Mouse (Mus musculus) c-Kit-positive CD71-positive TER-119-negative erythroid progenitor cells, embryonic 14.5 days (primary cell): ENCODE data around the gene Lce3f.
A peak's percentile ranks its signal among the peaks of the same experiment; 100 is the strongest.

Experiments used
- DNase-seq: peaks from one replicate; pipeline ENCODE4 v3.0.0-alpha.2; 2013; ENCODE audit warnings: low read depth

Lce3f gene

DNA sequence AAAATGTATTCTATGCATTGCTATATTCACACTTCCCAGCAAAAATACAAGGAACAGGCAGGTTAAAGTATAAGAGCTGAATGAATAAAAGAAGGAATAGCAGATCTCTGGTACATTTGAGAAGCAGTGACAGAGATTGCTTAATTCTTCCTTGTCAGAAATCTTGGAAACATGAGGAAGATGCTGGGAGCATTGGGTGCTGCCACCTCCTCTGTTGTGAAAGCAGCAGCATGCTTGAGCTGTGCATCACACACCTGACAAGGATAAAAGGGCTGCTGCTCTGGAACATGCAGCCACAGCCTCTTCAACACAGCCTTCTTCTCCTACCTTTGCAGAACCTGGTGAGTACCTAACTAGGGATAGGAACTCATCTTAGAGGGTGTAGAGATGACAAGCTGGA, at the start of gene Lce3f:
Lce3f (plus strand) TSS at position 301 of the 400 bp plus-strand sequence.
- no peak for DNase-seq

DNA sequence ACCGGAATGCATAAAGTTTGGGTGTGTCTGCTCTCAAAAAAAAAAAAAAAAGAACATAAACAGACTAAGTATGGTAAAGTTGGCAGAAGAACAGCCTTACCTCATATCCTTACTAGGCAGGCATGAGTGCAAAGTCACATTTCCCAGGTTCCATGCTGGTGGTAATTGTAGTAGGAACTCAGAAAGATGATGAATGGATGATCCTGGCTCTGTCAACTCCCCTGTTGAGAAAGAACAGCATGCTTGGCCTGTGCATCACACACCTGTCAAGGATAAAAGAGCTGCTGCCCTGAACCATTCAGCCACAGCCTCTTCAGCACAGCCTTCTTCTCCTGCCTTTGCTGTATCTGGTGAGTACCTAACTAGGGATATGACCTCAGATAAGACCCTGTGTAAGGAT, 47.8 kb upstream of the Lce3f start, which contains the start of gene Lce3c:
Lce3c (plus strand) TSS at position 301 of the 400 bp plus-strand sequence.
- no peak for DNase-seq

DNA sequence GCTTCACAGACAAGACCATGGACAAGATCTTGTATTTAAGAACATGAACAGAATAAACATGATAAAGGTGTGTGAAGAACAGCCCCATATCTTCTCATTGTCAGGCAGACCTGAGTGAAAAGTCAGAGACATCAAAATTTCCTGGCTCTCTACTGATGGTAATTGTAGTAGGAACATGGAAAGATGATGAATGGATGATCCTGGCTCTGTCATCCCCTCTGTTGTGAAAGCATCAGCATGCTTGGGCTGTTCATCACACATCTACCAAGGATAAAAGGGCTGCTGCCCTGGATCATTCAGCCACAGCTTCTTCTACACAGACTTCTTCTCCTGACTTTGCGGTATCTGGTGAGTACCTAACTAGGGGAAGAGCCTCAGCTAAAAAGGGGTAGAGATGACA, 34.9 kb upstream of the Lce3f start, which contains the start of gene Lce3d:
Lce3d (plus strand) TSS at position 301 of the 400 bp plus-strand sequence.
- no peak for DNase-seq

DNA sequence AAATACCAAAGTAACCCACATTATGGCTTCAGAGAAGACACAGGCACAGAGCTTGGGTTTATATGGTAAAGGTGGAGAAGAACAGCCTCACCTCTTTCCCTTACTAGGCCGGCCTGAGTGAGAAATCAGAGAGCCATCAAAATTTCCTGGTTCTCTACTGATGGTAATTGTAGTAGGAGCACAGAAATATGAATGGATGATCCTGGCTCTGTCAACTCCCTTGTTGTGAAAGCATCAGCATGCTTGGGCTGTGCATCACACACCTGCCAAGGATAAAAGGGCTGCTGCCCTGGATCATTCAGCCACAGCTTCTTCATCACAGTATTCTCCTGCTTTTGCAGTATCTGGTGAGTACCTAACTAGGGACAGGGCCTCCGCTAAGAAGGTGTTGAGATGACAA, 25.3 kb upstream of the Lce3f start, which contains the start of gene Lce3e:
Lce3e (plus strand) TSS at position 301 of the 400 bp plus-strand sequence.
- DNase-seq: no peak

DNA sequence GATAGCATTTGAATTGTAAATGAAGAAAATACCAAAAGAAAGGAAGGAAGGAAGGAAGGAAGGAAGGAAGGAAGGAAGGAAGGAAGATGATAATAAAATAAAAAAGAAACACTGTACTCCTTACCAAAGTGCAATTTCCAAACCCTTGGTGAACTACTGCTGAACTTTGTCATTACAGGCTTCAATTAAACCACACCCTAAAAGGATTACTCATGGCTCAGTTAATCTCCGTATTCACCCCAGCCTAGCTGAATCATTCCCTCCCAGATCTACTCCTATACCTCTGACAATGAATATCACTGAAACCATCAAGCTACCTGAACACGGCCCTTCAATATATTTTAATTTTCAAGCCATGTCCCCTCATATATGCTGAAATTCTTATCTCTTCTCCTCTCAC, 13.5 kb upstream of the Lce3f start:
- DNase-seq: no peak

DNA sequence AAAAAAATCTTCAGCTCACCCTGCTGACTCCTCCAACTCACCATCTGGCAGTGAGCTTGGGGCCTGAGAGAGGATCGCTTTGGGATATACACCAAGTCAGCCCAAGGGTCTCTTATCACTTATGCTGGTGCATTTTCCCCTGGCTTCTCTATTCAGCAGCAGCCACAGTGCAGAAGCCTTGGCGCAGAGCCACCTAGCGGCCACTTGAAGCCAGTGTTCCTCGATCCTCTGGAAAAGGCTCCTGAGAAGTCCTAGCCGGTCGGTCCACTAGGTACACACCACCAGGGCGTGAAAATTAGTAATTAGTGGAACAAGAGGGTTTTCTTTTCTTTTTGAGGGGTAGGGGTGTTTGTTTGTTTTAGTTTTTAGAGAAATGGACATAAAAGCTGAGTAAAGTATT, 6.7 kb downstream of the Lce3f start:
- DNase-seq: peak; percentile 11

DNA sequence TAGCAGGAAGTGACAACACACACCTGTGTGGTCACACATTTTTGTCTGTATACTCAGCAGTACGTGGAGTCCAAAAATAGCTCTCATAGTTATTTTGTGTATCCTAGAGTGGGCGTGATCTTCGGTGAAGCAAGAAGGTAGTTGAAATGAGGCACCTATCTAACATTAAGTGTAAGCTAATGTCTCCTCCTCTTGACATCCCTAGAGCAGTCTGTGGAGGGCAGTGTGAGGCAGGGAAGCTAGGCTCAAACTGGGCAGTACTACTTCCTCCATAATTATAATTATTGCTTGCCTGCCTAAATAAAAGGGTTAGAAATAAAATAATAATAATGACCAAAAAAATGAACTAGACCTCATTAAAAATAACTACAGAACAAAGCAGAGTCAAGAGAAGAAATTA, 8.6 kb downstream of the Lce3f start:
- DNase-seq: no peak

DNA sequence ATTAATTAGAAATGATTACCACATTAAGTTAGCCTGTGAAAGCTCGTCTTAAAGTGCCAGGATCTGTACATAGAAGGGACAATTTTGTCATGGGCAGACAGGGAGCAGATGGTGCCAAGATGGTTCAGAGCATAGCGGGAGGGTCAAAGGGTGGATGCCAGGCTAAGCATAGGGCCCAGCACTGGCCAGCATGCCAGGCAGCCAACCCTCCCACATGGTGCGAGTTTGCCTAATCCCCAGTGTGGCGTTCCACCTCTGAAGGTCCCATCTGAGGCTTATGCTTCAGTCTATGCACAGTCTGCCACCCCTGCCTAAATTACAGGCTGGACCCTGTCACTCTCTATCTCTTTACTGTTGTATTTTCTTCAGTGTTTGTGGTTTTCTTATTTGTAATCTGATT, 10.8 kb downstream of the Lce3f start:
- no peak for DNase-seq

DNA sequence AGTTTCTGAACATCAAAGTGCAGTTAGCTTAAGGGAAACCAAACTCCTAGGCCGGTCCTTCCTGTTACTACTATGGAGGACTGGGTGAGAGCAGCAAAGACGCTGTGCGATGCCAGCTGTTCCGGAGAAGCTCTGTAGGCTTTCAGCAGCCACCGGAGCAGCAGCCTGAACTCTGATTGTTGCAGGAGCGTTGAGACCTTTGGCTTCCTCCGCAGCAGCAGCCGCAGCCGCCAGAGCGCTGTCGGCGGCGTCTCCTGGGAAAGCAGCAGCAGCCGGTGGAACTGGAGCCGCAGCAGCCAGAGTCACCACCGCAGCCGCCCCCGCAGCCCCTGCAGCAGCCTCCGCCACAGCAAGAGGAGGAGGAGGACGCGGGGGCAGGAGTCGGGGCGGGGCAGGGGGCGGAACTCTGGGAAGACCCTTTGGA, 22.4 kb downstream of the Lce3f start:
- DNase-seq: no peak

DNA sequence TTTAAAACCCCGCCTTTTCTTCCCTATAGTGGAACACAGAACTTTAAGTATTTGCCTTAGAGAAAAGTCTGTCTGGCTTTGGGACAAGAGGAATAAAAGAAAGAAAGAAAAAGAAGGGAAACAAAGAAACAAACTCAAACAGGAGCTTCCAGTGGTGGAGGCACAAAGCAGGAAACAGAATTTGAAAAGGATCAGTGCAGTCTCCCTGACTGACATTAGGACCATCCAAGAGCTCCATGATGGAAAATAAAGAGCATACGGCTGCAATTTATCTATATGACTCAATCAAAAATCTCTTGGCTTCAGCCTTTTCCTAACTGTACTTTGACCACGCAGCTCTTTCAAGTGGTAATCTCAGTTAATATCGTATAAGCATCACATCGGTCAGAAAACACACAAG, 22.8 kb downstream of the Lce3f start:
- DNase-seq: no peak

DNA sequence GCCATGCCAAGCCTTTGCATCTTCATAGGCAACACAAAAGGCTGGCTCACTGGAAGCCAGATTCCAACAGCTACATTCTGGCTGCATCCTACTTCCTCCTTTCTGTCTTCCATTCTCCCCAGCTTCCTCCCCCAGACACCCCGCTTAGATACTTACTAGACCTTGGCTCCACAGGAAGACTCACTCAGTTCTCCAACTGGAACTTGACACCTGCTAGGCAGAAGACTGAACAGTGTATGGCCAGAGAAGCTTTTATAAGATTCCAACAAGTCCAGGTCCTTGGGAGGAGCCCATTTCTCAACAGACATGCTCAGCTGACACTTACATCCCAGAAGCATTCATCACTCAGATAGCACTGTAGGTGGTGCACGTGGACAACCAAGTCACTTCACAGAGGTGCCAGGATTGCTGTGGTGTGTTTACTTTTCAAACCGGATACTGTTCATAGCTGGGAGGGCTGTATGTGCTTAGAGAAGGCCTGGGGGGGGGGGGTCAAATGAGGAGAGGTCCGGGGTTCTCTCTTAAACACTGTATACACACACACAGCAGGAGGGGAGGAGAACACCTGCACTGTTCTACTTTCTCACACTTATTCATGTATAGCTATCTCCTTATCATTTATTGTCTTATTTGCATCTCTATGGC, 23.6 kb downstream of the Lce3f start, which contains the start of gene Crct1:
Crct1 (minus strand) TSS at position 228 of the 645 bp plus-strand sequence.
- DNase-seq: no peak

DNA sequence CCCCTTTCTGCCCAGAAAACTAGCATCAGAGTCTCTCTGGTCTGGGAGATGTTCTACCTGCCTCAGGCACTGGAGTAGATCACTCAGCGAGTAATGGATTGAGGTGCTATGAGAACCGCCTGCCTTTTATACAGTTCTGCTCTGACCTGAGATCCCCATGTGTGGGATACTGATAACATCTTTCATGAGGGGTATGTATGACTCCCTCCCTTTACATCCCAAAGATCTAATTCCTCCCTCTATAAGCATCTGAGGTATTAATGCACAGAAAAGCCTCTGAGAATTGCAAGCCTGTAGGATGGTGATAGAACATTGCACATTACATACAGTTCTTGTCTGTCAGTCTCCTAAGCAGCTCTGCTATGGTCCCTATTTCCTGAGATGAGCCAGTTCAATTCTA, 26.9 kb downstream of the Lce3f start, which contains the start of gene Lce1m:
Lce1m (minus strand) TSS at position 101 of the 400 bp plus-strand sequence.
- DNase-seq: no peak

DNA sequence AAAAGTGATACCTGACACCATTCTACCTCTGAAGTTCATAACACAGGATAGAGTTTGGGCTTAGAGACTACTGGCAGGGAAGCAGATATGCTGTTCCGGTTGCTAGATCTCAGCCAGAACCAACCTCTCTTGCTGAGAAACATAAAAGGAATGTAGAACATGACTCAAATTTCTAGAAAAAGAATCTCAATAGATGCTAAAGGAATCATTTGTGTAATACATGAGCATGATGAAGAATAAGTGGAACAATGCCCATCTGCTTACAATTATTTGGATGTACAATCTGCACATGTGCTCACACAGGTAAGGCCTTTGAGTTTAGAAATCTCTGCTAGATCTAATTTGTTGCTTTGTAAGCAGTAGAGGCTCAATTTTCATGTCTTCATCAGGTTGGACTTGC, 29.1 kb downstream of the Lce3f start:
- no peak for DNase-seq

DNA sequence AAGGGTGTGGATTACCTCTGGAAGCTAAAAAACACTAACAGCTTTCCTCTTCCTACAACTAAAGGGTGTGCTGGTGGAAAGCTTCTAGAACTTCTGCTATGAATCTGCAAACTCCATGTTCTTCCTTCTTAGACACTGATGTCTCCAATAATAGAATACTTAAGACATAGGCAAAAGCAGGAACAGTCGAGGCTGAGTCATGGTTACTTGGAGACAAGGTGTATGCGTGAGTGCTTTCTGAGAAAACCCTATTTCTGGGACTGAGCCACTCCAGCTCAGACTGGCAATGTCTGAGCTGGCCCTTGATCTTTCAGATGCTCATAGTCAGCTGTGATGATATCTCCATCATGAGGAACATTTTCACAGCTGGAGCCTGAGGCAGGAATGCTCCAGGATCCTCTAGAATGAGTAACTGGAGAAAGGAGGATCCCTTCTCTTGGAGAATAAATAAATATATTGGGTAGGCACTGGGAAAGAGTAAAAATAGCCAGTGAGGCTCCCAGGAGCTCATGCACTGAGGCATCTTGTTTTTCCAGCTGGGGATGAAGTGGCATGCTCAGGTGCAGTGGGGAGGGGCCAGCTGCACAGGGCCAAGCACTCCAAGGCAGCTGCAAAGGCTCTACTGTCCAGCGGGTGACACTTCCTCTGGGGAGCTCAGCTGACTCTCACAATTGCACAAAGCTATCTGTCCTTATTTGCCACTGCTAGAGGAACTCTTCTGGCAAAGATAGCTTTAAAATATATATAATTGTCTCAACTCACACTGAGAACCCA, 31.6 kb downstream of the Lce3f start:
- DNase-seq: no peak

DNA sequence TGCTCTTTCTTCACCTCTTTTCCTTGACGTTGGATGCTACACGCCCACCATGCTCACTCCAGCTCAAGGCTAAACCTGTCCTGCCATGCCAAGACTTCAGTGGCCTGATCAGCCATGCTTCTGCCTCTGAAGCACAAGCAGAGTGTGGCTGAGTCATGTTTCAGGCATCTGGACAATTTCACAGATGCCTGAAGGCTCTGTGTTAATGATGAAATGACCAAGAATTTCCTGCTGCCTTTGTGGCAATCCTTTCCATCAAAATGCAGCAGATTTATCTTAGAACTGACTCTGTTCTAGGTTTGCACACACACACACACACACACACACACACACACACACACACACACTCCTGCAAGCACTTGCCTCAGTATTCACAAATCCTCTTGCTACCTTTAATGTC, 33.5 kb downstream of the Lce3f start:
- DNase-seq: no peak

DNA sequence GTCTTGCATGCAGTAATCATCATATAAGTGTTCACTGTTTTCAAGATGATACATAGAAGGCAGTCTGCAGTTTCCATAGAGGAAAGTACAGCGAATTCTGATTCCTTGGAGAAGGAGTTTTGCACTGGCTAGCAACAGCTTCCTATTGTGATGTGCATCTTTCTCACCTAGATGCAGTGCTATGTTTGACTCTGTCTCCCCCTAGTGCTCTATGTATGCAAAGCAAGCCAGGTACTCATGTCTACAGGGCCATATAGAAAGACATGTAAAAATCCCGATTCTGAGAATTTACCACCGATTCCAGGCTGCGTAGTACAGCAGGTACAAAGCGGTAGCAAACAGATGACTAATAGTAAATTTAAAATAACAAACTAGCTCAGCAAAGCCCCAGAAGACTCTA, 39.4 kb downstream of the Lce3f start:
- DNase-seq: peak; percentile 3
